Comparison of ENCODE assay signal across 24 mouse cellular contexts in genomic region chr8:85363406-85363805, GRCm38 (mm10). TPM values are rescaled to one million over a fixed set of nuclear protein-coding genes. Genes with fewer than 3 reads are reported as not detected.
DNase-seq lines count a peak whose midpoint lies in the region; ATAC-seq and TF ChIP-seq lines count a peak whose summit lies in the region.
"Had no signal": no experiment of that assay in that cellular context is flagged by ENCODE, and none has a peak within 500 bp of the region (broad histone marks: within the 10 kb centered on the region; RNA-seq: fewer than 3 reads in every experiment).

No protein-coding gene starts in this region.

- H3K4me2 ChIP-seq in heart, embryonic 11.5 days: peak overlapping the region; percentile 66
- H3K4me2 ChIP-seq in liver, embryonic 11.5 days: no peak overlapping the region
- H3K4me2 ChIP-seq in liver, embryonic 14.5 days (ENCODE audit: low read depth): no peak overlapping the region
- H3K4me2 ChIP-seq: hindbrain, embryonic 15.5 days; intestine, embryonic 15.5 days; midbrain, embryonic 13.5 days; stomach, embryonic 15.5 days had no signal

- no peaks in the 10 kb centered on the region for H3K27me3 ChIP-seq in heart, embryonic 11.5 days (ENCODE audit: control insufficient read depth, insufficient read depth, low read length)
- H3K27me3 ChIP-seq in liver, embryonic 11.5 days (replicated peaks; ENCODE audit: control insufficient read depth, insufficient read depth, low read length): no peaks in the 10 kb centered on the region
- no peaks in the 10 kb centered on the region for H3K27me3 ChIP-seq in liver, embryonic 14.5 days (ENCODE audit: control insufficient read depth, insufficient read depth, low read length)
- H3K27me3 ChIP-seq: hindbrain, embryonic 15.5 days; intestine, embryonic 15.5 days; midbrain, embryonic 13.5 days; Patski; stomach, embryonic 15.5 days had no signal

- peak overlapping the region; percentile 52 for H3K4me3 ChIP-seq in heart, embryonic 11.5 days (ENCODE audit: low read depth, low read length)
- no peak overlapping the region for H3K4me3 ChIP-seq in liver, embryonic 11.5 days (ENCODE audit: low read depth, low read length)
- H3K4me3 ChIP-seq in liver, embryonic 14.5 days (ENCODE audit: insufficient read depth in 1 of 2, low read depth in 2 of 2, low read length in 2 of 2): no peak overlapping the region
- H3K4me3 ChIP-seq: forebrain, embryonic 10.5 days; hindbrain, embryonic 15.5 days; intestine, embryonic 15.5 days; layer of hippocampus, adult 2 months; midbrain, embryonic 13.5 days; stomach, embryonic 15.5 days had no signal

- peak overlapping the region; percentile 94; the same call in 1 of the 2 replicates for H3K27ac ChIP-seq in heart, embryonic 11.5 days (ENCODE audit: low read depth, low read length)
- no peak overlapping the region for H3K27ac ChIP-seq in liver, embryonic 11.5 days (ENCODE audit: low read depth, low read length)
- no peak overlapping the region for H3K27ac ChIP-seq in liver, embryonic 14.5 days
- H3K27ac ChIP-seq: forebrain, embryonic 10.5 days; hindbrain, embryonic 15.5 days; intestine, embryonic 15.5 days; layer of hippocampus, adult 2 months; midbrain, embryonic 13.5 days; stomach, embryonic 15.5 days had no signal

- ATAC-seq in heart, embryonic 11.5 days (replicated peaks; ENCODE audit: insufficient number of reproducible peaks, low FRiP score, low TSS enrichment): no peak
- peak; percentile 41 for ATAC-seq in liver, embryonic 11.5 days (replicated peaks; ENCODE audit: low FRiP score)
- peak; percentile 18; the same call in 1 of the 2 replicates for ATAC-seq in liver, embryonic 14.5 days (ENCODE audit: insufficient read depth)
- ATAC-seq: forebrain, embryonic 16.5 days; intestine, embryonic 15.5 days; midbrain, embryonic 13.5 days; Patski had no signal

- no peak for TF ChIP-seq CTCF in liver, embryonic 14.5 days (IDR thresholded peaks at IDR 0.05; ENCODE audit: low read depth)

- peak overlapping the region; percentile 82 for H3K9ac ChIP-seq in heart, embryonic 11.5 days (ENCODE audit: low read depth, low read length)
- H3K9ac ChIP-seq in liver, embryonic 11.5 days (ENCODE audit: low read depth, low read length): no peak overlapping the region
- no peak overlapping the region for H3K9ac ChIP-seq in liver, embryonic 14.5 days (replicated peaks)
- H3K9ac ChIP-seq: hindbrain, embryonic 15.5 days; intestine, embryonic 15.5 days; midbrain, embryonic 13.5 days; stomach, embryonic 15.5 days had no signal

- intact Hi-C loops in heart, postnatal 25 days (cut with DNase I): loop anchor here (5.0 kb wide), 1 partner anchor 34 kb away; no protein-coding TSS in a partner anchor
- intact Hi-C loops in left cerebral cortex, postnatal 4 days (cut with DNase I): no loop called here

- 40% methylated on average over 6 of the region's 6 CpGs for WGBS in heart, embryonic 11.5 days (ENCODE audit: insufficient replicate concordance)
- 52% methylated on average over 6 of the region's 6 CpGs for WGBS in liver, embryonic 11.5 days
- WGBS in liver, embryonic 14.5 days (ENCODE audit: insufficient replicate concordance): 35% methylated on average over 6 of the region's 6 CpGs

- TF ChIP-seq EP300 in liver, embryonic 14.5 days (IDR thresholded peaks at IDR 0.05; ENCODE audit: low read depth): peak; percentile 71

- no peak for DNase-seq in heart, postnatal 25 days (ENCODE audit: low spot score)
- no peak for DNase-seq in liver, embryonic 11.5 days (ENCODE audit: low spot score)
- DNase-seq in liver: no peak
- peak in 1 of 3 experiments; percentile 30 for DNase-seq in liver, embryonic 14.5 days (ENCODE audit: low read depth in 3 of 3, low spot score in 3 of 3)
- DNase-seq in urinary bladder, postnatal 10 days (ENCODE audit: low spot score): no peak
- no peak for DNase-seq in left cerebral cortex, postnatal 4 days
- no peak for DNase-seq in adrenal gland, postnatal 36 days
- DNase-seq: cerebellum, adult 18-20 months; cerebellum, postnatal 14 days; gastrocnemius, postnatal 14 days; kidney, adult 8-10 months; kidney, postnatal 25 days; lung, adult 18-20 months; lung, postnatal 10 days; thymus, postnatal 25 days had no signal

- H3K36me3 ChIP-seq in heart, embryonic 11.5 days (ENCODE audit: control insufficient read depth, insufficient read depth, low read length): peaks cover 9% of the 10 kb centered on the region
- H3K36me3 ChIP-seq in liver, embryonic 11.5 days (ENCODE audit: control insufficient read depth, insufficient read depth, low read length): no peaks in the 10 kb centered on the region
- peaks cover 21% of the 10 kb centered on the region for H3K36me3 ChIP-seq in liver, embryonic 14.5 days (replicated peaks; ENCODE audit: control insufficient read depth, insufficient read depth, low read depth)
- H3K36me3 ChIP-seq: forebrain, embryonic 10.5 days; hindbrain, embryonic 15.5 days; intestine, embryonic 15.5 days; midbrain, embryonic 13.5 days; stomach, embryonic 15.5 days had no signal

- peaks cover 13% of the 10 kb centered on the region for H3K4me1 ChIP-seq in heart, embryonic 11.5 days (ENCODE audit: control insufficient read depth, insufficient read depth, low read length)
- peaks cover 13% of the 10 kb centered on the region for H3K4me1 ChIP-seq in liver, embryonic 11.5 days (replicated peaks; ENCODE audit: control insufficient read depth, insufficient read depth, low read length)
- peaks cover 12 to 18% of the 10 kb centered on the region in 2 experiments for H3K4me1 ChIP-seq in liver, embryonic 14.5 days (replicated peaks; ENCODE audit: control insufficient read depth in 2 of 2, insufficient read depth in 2 of 2, low read length in 1 of 2)
- H3K4me1 ChIP-seq: hindbrain, embryonic 15.5 days; midbrain, embryonic 13.5 days; stomach, embryonic 15.5 days had no signal

- H3K9me3 ChIP-seq in heart, embryonic 11.5 days (replicated peaks; ENCODE audit: control insufficient read depth, low read length): no peaks in the 10 kb centered on the region
- H3K9me3 ChIP-seq in liver, embryonic 11.5 days (ENCODE audit: control insufficient read depth, low read length): no peaks in the 10 kb centered on the region
- H3K9me3 ChIP-seq in liver, embryonic 14.5 days (ENCODE audit: control insufficient read depth, low read length): no peaks in the 10 kb centered on the region
- H3K9me3 ChIP-seq: forebrain, embryonic 10.5 days; hindbrain, embryonic 15.5 days; intestine, embryonic 15.5 days; midbrain, embryonic 13.5 days; stomach, embryonic 15.5 days had no signal

RNA-seq across cellular contexts. Expression of gene Mylk3, which starts 22.7 kb away (rescaled TPM):
- 167 and 212 TPM in 2 replicates for polyA plus RNA-seq in heart, embryonic 11.5 days (2014; fragmentation: Nextera tagmentation; extraction: Ambion mirVana)
- 100 to 1,000 TPM; 367 to 440 TPM for total RNA-seq in heart, postnatal 25 days (2021)
- polyA plus RNA-seq in liver, embryonic 11.5 days (2014; fragmentation: Nextera tagmentation; extraction: Ambion mirVana): 26.6 and 31.3 TPM in 2 replicates
- 33.0 and 42.1 TPM in 2 replicates for polyA plus RNA-seq in liver, embryonic 14.5 days (2012; rRNA removed)
- polyA plus RNA-seq in liver, embryonic 14.5 days (2014; fragmentation: Nextera tagmentation; extraction: Ambion mirVana): 48.7 and 53.1 TPM in 2 replicates
- under 1 TPM; 0.12 to 0.20 TPM for total RNA-seq in left cerebral cortex, postnatal 4 days (2021)
- under 1 TPM; 0.13 to 0.53 TPM for total RNA-seq in adrenal gland, postnatal 36 days (2021)
- polyA plus RNA-seq: Patski had no signal

Comparison
In these comparisons a context has a peak if more than half of its experiments do, and no peak if none do; other contexts are left out.
1. RNA of gene Mylk3, which starts 22.7 kb away (total RNA-seq): 367 to 440 TPM in heart, postnatal 25 days; 0.13 to 0.53 TPM in adrenal gland, postnatal 36 days and 0.12 to 0.20 TPM in left cerebral cortex, postnatal 4 days; every median in the first group is over 100 times any median in the second.